Mouse (Mus musculus): ENCODE measurements around the gene Gm8113.
"Not testable (repeated sequence)": the region's sequence is repeated elsewhere in the genome, so short reads cannot be mapped to it uniquely, and the experiment has no call there.

The Gm8113 gene

DNA sequence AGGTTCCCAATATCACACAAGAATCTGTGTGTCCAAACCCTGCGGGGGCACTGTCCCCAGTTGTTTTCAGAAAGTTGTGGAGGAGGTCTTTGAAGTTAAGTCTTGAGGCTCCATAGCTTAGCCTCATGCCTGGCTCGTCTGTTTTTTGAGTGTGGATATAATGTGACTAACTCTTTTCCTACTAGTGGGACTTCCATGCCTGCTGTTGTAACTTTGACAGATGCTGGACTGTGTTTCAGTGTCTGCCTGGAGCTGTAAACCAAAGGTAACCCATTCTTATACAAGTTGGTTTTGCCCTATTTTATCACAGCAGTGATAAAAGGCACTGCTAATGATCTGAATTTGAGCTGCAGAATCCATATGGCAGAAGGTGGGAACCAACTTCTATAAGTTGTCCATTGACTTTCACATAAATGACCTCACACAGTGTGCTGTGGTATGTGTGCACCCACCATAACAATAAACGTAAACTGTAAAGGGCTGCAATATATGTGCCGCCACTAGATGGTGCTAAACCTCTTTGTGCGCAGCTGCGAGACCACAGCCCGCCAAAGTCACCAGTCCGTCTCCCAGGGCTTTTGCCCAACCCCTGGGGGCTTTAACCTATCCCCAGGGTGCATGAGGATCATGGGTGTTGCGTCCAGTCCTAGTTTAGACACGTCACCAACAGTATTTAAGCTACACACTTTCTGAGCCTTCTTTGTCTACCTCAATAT is at the start of gene Gm8113:
Gene Gm8113, plus strand, starts transcription at position 703 of the 716 bp plus-strand sequence.
- DNase-seq (ENCODE audit: low read depth) = peak; percentile 47

DNA sequence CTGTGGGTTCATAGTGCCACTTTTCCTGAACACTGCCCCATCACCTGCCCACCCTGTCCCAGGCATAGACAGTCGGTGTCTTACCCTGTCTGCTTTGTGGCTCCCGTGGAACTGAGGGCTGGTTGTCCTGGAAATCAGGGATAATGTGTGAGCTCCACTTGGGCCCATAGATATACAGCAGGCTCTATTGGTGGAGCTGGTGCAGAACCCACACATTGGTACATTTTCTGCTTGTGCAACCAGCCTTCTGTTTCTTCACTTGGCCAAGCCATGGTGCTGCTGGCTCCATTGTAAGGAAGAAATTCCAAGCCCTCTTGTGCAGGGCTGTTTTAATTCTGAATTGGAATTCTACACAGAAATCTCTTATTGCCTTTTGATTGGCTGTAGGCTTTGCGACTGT is 49.8 kb upstream of the Gm8113 start, which contains the start of gene Ear1:
Gene Ear1, minus strand, starts transcription at position 101 of the 400 bp plus-strand sequence.
- not testable (repeated sequence) for DNase-seq (ENCODE audit: low read depth)

GRCm38 (mm10) chr14:43877789-43878188 is 47.4 kb upstream of the Gm8113 start:
- DNase-seq (ENCODE audit: low read depth) = not testable (repeated sequence)

DNA sequence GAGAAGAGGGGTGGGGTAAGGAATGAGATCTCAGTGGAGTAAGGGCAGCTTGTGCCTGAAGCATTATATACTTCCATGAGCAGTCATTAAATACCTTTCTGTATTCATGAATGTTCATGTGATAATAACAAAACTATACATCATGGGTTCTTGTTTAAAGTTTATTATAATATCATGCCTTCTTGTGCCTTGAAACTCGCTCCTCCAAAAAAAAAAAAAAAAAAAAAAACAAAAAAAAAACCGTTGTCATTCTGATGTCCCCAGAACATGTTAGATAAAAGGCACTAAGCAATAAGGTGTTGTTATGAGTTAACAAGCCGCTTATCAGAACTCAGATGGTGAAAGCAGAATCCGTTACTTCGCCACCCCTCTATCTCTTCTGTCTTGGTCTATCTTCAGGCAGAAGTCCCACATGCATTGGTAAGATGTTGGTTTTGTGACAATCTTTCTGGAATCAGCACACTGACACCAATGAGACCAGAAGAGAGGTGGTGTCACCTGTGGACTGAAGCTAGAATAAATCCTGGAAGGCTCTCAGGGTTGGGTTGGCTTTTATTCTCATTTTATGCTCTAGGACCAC is 45.1 kb upstream of the Gm8113 start:
- DNase-seq (ENCODE audit: low read depth) = not testable (repeated sequence)

- not testable (repeated sequence) for DNase-seq (ENCODE audit: low read depth)
These were observed 39.0 kb upstream of the Gm8113 start for GRCm38 (mm10) chr14:43886235-43886634.

GRCm38 (mm10) chr14:43891288-43891687 is 33.9 kb upstream of the Gm8113 start:
- DNase-seq (ENCODE audit: low read depth) = not testable (repeated sequence)

GRCm38 (mm10) chr14:43895357-43895756 is 29.8 kb upstream of the Gm8113 start:
- DNase-seq (ENCODE audit: low read depth) = not testable (repeated sequence)

DNA sequence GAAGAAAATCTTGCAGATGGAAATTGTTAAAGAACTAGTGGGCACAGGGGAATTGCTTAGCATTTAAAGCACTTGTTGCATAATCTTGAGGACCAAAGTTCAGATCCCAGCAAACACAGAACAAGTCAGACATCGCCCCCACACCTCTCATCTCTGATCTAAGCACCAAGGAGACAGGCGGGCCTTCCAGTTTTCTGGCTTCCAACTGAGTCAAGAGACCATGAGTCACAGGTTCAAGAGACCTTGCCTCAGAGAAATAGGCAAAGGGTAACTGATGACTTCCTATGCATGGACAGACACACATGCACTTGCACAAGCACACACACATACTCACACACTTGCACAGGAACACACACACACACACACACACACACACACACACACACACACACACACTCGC is 26.6 kb upstream of the Gm8113 start:
- not testable (repeated sequence) for DNase-seq (ENCODE audit: low read depth)

DNA sequence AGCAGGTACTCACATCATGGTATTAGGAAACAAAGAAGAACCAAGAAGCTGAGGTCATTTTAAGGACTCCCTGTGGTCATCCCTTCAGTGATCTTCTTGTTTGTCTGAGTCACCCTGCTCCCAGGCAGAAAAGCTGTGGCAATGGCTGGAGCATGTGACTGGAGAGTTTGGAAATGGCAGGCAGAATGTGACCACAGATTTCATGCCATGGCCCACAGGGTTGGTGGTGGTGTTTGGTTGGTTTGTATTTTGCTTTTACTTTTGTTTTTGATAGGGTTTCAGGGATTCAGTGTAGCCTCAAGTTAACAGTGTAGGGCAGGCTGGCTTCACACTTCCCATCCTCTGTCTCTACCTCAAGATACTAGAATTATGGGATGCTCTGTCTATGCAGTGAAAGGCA is 7.0 kb upstream of the Gm8113 start:
- DNase-seq (ENCODE audit: low read depth) = peak; percentile 44

DNA sequence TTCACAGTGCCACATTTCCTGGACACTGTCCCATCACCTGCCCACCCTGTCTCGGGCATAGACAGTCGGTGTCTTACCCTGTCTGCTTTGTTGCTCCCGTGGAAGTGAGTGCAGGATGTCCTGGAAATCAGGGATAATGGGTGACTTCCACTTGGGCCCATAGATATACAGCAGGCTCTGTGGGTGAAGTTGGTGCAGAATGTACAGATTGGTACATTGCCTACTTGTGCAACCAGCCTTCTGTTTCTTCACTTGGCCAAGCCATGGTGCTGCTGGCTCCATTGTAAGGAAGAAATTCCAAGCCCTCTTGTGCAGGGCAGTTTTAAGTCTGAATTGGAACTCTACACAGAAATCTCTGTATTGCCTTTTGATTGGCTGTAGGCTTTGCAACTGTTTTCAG is 1.7 kb upstream of the Gm8113 start, which contains the start of gene Ear10:
Gene Ear10, minus strand, starts transcription at position 101 of the 400 bp plus-strand sequence.
- DNase-seq (ENCODE audit: low read depth) = not testable (repeated sequence)

GRCm38 (mm10) chr14:43925404-43925950 is 287 bp downstream of the Gm8113 start:
- DNase-seq (ENCODE audit: low read depth) = peak; percentile 36

GRCm38 (mm10) chr14:43932991-43933390 is 7.8 kb downstream of the Gm8113 start:
- peak; percentile 20 for DNase-seq (ENCODE audit: low read depth)

- not testable (repeated sequence) for DNase-seq (ENCODE audit: low read depth)
These were observed 8.2 kb downstream of the Gm8113 start for GRCm38 (mm10) chr14:43933399-43933798.

- DNase-seq (ENCODE audit: low read depth) = not testable (repeated sequence)
These were observed 28.2 kb downstream of the Gm8113 start for GRCm38 (mm10) chr14:43953382-43953781.

- DNase-seq (ENCODE audit: low read depth) = not testable (repeated sequence)
These were observed 29.9 kb downstream of the Gm8113 start for GRCm38 (mm10) chr14:43955074-43955473.

DNA sequence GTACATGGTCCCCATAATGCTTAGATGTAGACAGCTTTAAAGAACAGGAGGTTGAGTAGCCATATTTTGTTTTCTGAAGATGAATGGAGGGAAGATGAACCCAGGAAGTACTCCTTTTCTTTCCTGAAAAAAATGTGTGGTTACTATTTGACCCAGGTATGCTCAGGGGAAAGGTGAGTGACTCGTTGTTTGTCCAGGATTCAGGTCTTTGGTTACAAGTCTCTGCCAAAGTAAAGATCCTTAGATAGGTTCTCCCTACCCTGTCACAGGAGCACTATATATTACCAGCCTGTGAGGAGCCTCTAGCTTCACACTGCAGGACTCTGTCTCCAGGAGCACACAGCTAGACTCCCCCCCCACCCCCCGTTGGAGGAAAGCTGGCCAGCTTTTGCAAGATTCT is 31.6 kb downstream of the Gm8113 start, which contains the start of gene Ang5:
Gene Ang5, plus strand, starts transcription at position 301 of the 400 bp plus-strand sequence.
- DNase-seq (ENCODE audit: low read depth) = not testable (repeated sequence)

All from fibroblast of lung, adult 2 months (primary cell).